Mouse (Mus musculus): ENCODE results near the gene Nmu.

Gene Nmu

DNA sequence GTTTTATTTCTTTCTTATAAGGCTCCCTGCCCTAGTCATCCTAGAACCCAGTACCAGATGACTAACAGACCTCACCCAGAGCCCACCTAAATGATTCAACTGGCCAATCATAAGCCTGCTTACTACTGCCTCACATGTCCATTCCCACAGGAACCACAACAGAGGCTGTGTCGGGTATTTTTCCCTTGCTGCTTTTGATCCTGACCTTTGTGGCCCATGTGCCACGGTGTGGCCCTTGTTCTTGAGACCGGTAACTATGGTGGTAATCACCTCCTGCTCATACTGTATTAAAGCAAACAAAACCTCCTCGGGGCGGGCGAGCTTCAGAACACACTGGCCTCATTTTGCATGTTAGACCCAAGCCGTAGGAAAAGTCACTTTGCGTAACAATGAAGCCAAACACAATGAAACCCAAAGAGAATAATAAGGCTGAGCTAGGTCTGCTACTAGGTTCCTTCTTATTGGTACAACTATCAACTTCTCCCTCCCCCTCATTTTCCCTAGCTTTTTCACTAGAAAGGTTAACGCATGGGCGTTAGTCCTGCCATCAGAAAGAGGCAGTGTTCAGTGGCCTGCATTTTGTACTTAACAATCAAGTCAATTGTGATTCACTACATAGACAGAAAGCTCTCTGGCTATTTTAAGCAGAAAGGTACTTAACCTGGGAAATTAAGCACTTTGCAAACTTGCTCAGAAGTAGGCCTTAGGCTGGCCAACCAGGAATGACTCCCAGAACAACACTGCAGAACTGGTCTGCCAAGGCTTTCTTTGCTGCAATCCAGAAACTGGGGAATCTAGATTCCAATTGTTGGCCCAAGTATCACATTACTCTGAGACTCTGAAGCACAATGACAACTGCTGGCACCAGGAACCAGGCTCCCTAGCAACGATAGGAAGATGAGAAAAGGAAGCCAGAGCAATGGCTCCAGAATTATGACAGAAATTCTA is 42.1 kb downstream of the Nmu start:
- no peak for DNase-seq (ENCODE audit: low spot score)

DNA sequence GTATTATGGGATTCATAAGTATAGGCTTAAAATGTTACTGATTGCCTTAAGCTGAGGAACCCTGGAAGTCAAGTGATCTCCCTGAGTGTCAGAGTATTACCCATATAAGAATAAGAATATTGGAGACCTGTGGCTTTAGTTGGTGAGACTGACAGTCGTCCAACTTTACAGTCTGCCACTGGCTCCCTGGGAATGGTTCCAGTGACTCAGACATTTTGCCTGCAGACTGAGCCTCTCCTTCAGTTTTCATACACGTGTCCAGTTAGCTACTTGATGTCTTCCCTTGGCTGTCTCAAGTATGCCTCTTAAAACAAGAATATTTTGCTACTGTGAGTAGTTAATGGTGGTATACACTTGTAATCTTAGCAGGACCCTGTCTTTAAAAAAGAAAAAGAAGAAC is 55.4 kb downstream of the Nmu start:
- DNase-seq (ENCODE audit: low spot score), result no peak

DNA sequence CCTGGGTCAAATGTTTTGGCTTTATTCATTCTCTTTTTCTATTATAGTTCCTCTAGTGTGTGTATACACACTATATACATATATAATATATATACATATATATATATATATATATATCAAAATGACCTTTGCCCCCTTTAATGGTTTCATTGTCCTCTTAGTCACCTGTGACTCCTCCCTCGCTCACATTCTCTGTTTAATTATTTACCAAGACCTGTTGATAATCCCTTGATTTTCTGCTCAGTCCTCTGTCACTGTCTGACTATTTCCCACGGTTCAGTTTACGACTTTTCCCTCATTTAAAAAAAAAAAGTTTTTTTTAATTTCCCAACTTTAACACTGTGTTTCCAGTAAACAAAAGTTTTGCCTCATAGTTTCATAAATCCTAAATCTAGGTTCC is 57.3 kb downstream of the Nmu start:
- no peak for DNase-seq (ENCODE audit: low spot score)

DNA sequence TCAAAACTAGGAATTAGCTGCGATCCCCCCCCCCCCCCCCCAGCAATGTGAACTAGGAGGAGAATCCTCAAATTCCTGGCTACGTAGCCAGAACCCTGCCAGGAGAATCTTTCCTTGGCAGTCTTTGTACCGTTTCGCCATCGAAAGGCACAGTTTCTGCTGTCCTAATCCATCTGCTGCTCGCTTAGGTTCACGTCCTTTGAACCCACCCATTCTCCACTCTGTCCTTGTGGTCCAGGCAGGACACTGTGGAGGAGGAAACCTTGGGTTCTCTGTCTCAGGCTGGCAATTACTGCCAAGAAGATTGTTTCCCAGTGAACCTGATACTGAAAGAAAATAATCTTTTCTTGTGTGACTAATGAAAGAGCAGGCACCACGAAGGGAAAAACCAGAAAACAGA is 58.0 kb downstream of the Nmu start:
- peak; percentile 8 for DNase-seq (ENCODE audit: low spot score)

DNA sequence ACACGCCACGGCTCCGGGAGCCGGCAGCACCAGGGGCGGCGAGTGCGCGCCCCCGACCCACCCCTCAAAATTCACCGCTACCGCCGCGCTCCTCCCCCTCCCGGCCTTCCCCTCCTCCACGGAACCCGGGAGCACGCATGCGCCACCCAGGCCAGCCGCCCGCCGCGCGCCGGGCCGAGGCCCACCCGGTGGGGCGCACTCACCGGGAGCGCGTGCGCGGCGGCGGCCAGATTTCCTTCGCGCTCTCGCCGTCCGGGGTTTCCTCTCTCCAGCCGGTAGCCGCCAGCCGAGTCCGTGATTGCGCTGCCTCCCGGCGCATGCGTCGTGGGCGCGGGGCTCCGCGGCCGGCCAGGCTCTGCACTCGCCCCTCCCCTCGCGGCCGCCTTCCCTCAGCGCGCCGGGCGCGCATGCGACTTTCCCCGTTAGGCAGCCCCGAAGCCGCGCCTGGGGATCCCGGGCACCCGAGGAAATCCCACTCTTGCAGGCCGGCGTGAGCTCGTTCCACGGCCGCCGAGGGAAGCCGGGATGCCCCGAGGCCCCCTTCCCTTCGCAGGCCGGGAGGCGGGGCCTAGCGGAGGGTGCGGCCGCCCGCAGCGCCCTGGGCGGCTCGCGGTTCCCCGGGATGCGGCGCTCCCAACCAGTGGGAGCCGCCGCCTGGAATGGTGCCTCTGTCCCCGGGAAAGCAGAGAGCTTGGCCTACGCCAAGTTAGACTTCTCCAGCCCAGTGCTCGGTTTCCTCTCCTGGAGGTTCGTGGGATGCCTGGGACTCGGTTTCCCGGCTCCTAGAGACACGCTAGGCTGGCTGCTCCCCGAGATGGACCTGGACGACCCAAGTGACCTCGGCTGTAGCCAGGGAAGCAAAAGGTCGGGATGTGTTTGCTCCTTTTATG is 58.9 kb downstream of the Nmu start, which contains the start of gene Clock:
Gene Clock (minus strand): TSS at position 341 of the 890 bp plus-strand sequence.
- DNase-seq (ENCODE audit: low spot score), result peak; percentile 88

DNA sequence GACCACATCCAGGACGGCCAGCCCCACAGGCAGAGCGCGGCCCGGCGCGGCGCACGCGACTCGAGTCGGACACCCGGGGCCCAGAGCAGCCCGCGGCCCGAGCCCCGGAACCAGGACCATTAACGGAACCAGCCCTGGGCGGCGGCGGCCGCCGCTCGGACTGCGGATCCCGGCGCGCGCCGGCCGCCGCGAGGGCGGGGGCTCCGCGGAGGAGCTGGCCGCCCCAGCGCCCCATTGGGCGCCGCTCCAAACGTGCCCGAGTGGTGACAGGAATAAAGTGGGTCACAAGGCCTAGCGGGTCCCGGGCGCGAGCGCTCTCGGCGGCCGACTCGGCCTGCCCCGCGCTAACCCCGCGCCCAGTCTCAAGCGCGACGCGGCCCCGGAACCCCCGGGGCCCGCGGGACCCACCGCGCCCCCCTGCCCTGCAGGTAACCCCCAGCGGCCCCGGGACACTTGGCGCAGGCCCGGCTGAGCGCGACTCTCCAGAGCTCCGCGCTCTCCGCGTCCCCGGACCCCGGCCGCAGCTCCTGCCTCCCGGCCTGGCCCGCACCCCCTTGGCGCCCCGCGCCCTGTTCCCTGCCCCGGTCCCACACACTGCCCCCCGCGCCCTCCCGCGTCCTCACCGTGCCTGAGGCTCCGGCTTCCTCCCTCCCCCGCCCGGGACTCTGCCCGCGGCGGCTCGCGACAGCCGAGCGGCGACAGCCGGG is 59.7 kb downstream of the Nmu start:
- peak; percentile 83 for DNase-seq (ENCODE audit: low spot score)

DNA sequence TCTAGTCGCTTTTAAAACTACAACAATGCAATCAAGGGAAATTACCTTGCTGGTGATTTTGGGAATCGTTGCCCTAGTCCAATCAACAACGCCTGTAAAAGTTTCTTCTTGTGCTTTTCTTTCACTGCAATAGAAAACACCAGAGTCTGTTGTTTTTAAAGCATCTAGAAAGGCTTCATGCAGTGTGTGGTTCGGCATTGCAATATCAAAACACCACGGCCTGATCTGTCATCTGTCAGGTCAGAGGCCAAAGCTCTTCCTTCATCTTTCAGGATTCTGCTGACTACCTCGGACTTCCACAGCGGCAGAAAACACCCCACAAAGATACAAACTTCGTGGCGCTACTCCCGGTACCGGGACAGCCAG is 60.2 kb downstream of the Nmu start:
- no peak for DNase-seq (ENCODE audit: low spot score)

DNA sequence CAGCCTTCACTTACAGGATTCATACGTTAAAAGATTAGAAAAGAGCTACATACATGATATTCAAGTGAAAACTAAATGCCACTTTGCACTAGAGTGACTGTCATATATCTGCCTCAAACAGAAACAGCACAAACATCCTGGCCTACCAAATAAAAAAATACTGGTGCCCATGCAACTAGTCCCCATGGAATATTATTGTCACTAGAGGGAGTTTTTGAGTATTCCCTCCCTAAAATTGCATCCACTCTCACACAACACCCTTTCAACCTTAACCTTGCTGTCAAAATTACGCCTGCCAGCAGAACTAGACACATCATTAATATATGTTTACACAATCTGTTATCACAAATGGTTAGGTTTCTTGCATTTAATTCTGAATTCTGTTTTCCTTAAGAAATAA is 61.6 kb downstream of the Nmu start:
- no peak for DNase-seq (ENCODE audit: low spot score)

DNA sequence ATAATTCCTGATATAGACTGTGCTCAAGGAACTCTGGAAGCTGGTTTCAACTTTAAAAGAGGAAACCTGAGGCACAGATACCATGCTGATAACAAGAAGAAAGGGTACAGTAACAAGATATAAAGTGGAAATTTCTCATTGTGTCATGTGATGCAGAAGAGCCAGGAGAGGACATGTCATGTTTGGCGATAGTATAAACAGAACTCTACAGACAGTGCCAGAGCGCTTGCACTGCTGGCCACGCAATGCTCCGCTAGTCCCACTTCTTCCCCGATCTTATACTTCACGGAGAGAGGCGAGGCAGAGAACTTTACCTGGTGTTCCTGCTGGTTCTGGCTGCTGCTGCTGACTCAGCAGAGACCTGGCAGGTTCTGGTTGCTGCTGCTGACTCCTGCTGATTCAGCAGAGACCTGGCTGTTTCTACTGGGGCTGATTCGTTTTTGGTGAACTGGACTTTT is 74.3 kb downstream of the Nmu start:
- DNase-seq (ENCODE audit: low spot score), result no peak

DNA sequence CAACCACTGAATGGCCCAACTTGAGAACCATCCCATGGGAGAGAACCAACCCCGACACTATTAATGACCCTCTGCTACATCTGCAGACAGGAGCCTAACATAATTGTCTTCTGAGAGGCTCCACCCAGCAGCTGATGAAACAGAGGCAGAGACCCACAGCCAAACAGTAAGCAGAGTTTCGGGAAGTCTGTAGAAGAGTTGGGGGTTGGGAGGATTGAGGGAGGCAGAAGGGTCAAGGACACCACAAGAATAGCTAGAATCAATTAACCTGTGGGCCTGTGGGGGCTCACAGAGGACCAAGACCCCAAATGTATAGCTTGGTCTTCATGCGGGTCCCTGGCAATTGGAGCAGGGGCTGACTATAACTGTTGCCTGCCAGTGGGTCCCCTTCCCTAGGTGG is 75.3 kb downstream of the Nmu start:
- no peak for DNase-seq (ENCODE audit: low spot score)

DNA sequence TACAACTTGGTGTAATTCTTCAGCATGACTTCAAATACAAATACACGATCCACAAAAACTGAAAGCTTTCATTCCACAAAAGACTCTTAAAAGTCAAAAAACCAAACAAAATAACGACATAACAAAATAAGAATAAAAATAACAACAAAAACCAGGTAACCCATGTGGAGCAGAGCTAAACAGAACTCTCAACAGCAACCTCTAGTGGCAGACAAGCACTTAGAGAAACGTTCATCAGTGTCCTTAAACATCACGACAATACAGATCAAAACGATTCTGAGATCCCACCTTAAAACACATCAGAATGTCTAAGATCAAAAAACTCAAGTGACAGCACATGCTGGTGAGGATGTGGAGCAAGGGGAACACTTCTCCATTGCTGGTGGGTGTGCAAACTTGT is 76.5 kb downstream of the Nmu start:
- DNase-seq (ENCODE audit: low spot score), result no peak

DNA sequence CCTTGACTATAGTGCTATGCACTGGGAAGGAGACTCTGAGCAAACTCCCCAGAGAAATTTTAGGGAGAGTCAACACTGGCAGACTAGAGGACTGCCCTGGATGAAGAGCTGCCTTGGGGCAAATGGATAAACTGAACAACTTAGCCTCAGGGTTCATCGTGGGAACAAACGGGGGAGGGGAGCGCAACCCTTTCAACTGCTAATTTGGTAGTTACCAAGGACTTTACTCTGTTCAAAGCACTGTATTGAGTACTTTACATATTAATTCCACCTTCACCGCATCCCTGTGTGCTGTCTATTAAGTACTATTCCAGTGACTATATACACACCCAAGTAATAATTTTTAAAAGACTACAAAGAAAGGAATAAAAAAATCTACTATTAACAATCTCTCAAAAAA is 77.9 kb downstream of the Nmu start:
- DNase-seq (ENCODE audit: low spot score), result no peak

DNA sequence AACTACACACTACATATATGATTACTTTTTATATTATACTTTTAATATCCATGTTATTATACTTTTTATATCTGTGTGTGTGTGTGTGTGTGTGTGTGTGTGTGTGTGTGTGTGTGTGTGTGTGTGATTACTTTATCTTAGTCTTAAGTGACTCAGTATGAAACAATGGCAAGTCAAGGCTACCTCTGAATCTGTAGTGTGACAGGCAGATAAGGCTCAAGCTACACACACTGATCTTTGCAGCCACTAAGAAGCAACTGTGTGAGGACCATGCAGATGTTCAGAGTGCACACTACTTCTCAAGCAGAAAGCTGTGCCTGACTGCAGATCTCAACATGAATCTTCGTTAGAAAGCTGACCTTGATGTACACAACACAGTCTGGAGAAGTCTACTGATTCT is 79.7 kb downstream of the Nmu start:
- DNase-seq (ENCODE audit: low spot score), result no peak

Data from urinary bladder, postnatal 14 days (tissue).